Mouse (Mus musculus) CD4-positive naive resting alpha-beta T cell, adult 76 days (primary cell): Measurements from ENCODE around the gene Hist1h1d. TPM values are rescaled to one million over a fixed set of nuclear protein-coding genes. Genes with fewer than 3 reads are reported as not detected.

Experiments used
- total RNA-seq: library from RNA; stranded (reverse); gene quantifications from one replicate; pipeline ENCODE4 v1.2.4, GENCODE M21; 2023

Hist1h1d gene
- total RNA-seq = 5.2 TPM

GRCm38 (mm10) chr13:23552962-23553361 is at the start of gene Hist1h1d:
Hist1h1d (plus strand) TSS chr13:23553262.

GRCm38 (mm10) chr13:23530901-23531875 is 21.9 kb upstream of the Hist1h1d start, which contains the start of gene Hist1h4h:
Hist1h4h (plus strand) TSS chr13:23531050.

GRCm38 (mm10) chr13:23533560-23534367 is 19.3 kb upstream of the Hist1h1d start, which contains the start of gene Hist1h2af:
Hist1h2af (plus strand) TSS chr13:23533906.

GRCm38 (mm10) chr13:23535137-23536075 is 17.7 kb upstream of the Hist1h1d start, which contains the start of gene Hist1h3g:
Hist1h3g (plus strand) TSS chr13:23535422.

GRCm38 (mm10) chr13:23542999-23543607 is 10.0 kb upstream of the Hist1h1d start, which contains the start of gene Hist1h2bh:
Hist1h2bh (minus strand) TSS chr13:23543392.

GRCm38 (mm10) chr13:23543965-23544786 is 8.9 kb upstream of the Hist1h1d start, which contains the start of gene Hist1h3f:
Hist1h3f (plus strand) TSS chr13:23544052.

GRCm38 (mm10) chr13:23551146-23551834 is 1.8 kb upstream of the Hist1h1d start, which contains the start of gene Hist1h4f:
Hist1h4f (minus strand) TSS chr13:23551648.

GRCm38 (mm10) chr13:23561883-23562659 is 9.0 kb downstream of the Hist1h1d start, which contains the start of gene Hist1h3e:
Hist1h3e (minus strand) TSS chr13:23562369.

GRCm38 (mm10) chr13:23571022-23571503 is 18.0 kb downstream of the Hist1h1d start, which contains the start of the genes Hist1h2ae and Hist1h2bg:
Hist1h2ae (minus strand) TSS chr13:23571220.
Hist1h2bg (plus strand) TSS chr13:23571396.

GRCm38 (mm10) chr13:23573898-23574524 is 20.9 kb downstream of the Hist1h1d start, which contains the start of the genes Hist1h2bf and Hist1h2ad:
Hist1h2bf (minus strand) TSS chr13:23574196.
Hist1h2ad (plus strand) TSS chr13:23574381.

GRCm38 (mm10) chr13:23575271-23575851 is 22.3 kb downstream of the Hist1h1d start, which contains the start of gene Hist1h3d:
Hist1h3d (plus strand) TSS chr13:23575763.

GRCm38 (mm10) chr13:23581408-23582218 is 28.6 kb downstream of the Hist1h1d start, which contains the start of gene Hist1h4d:
Hist1h4d (plus strand) TSS chr13:23581598.

